Mouse (Mus musculus): ENCODE results near the gene Arrdc5. TPM values are rescaled to one million over a fixed set of nuclear protein-coding genes. Genes with fewer than 3 reads are reported as not detected.
A peak's percentile ranks its signal among the peaks of the same experiment; 100 is the strongest.

Arrdc5 gene
- polyA plus RNA-seq, 1 experiment from 2014 or later = not detected

GRCm38 (mm10) chr17:56287830-56288229, 12.3 kb downstream of the Arrdc5 start:
- Histone ChIP-seq H3K4me3 (no peak overlapping the region), H3K27me3 (no peaks in the 10 kb centered on the region), H3K27ac (no peak overlapping the region), H3K9ac (no peak overlapping the region), H3K36me3 (ENCODE audit: poor library complexity, severe bottlenecking) (no peaks in the 10 kb centered on the region), H3K4me1 (peaks cover 37% of the 10 kb centered on the region), H3K9me3 (replicated peaks) (no peaks in the 10 kb centered on the region), H3K4me2 (no peak overlapping the region)
- ATAC-seq = no peak
- WGBS = 54% methylated on average over 3 of the region's 3 CpGs

GRCm38 (mm10) chr17:56285995-56286394, 14.1 kb downstream of the Arrdc5 start:
- Histone ChIP-seq H3K4me2 (no peak overlapping the region), H3K4me3 (no peak overlapping the region), H3K27ac (no peak overlapping the region), H3K36me3 (ENCODE audit: poor library complexity, severe bottlenecking) (0 out of 2 replicates have a peak, but pooled peaks cover 5% of the 10 kb centered on the region), H3K9ac (no peak overlapping the region), H3K27me3 (no peaks in the 10 kb centered on the region), H3K4me1 (peaks cover 33% of the 10 kb centered on the region), H3K9me3 (replicated peaks) (no peaks in the 10 kb centered on the region)
- ATAC-seq = no peak
- WGBS = 95% methylated on average over 11 of the region's 11 CpGs

GRCm38 (mm10) chr17:56283316-56283715, 16.8 kb downstream of the Arrdc5 start:
- no peak overlapping the region for H3K4me2 ChIP-seq
- peaks cover 8% of the 10 kb centered on the region for H3K4me1 ChIP-seq
- H3K9me3 ChIP-seq (replicated peaks) = no peaks in the 10 kb centered on the region
- no peak overlapping the region for H3K27ac ChIP-seq
- no peak overlapping the region for H3K4me3 ChIP-seq
- no peaks in the 10 kb centered on the region for H3K27me3 ChIP-seq
- WGBS = 92% methylated on average over 8 of the region's 8 CpGs
- no peak overlapping the region for H3K9ac ChIP-seq
- 0 out of 2 replicates have a peak, but pooled peaks cover 5% of the 10 kb centered on the region for H3K36me3 ChIP-seq (ENCODE audit: poor library complexity, severe bottlenecking)
- ATAC-seq = no peak

- H3K9me3 ChIP-seq (replicated peaks) = no peaks in the 10 kb centered on the region
- peaks cover 3% of the 10 kb centered on the region for H3K4me1 ChIP-seq
- no peak overlapping the region for H3K4me3 ChIP-seq
- no peak for ATAC-seq
- no peaks in the 10 kb centered on the region for H3K27me3 ChIP-seq
- WGBS = 83% methylated on average over 4 of the region's 4 CpGs
- H3K27ac ChIP-seq = no peak overlapping the region
- H3K9ac ChIP-seq = no peak overlapping the region
- 0 out of 2 replicates have a peak, but pooled peaks cover 5% of the 10 kb centered on the region for H3K36me3 ChIP-seq (ENCODE audit: poor library complexity, severe bottlenecking)
- no peak overlapping the region for H3K4me2 ChIP-seq
Measured at GRCm38 (mm10) chr17:56282802-56283201, 17.3 kb downstream of the Arrdc5 start.

- Histone ChIP-seq H3K4me1 (peaks cover 11% of the 10 kb centered on the region), H3K27me3 (no peaks in the 10 kb centered on the region), H3K9me3 (replicated peaks) (no peaks in the 10 kb centered on the region), H3K27ac (no peak overlapping the region), H3K4me3 (no peak overlapping the region), H3K36me3 (ENCODE audit: poor library complexity, severe bottlenecking) (0 out of 2 replicates have a peak, but pooled peaks cover 5% of the 10 kb centered on the region), H3K4me2 (no peak overlapping the region), H3K9ac (no peak overlapping the region)
- WGBS = 90% methylated on average over 12 of the region's 12 CpGs
- ATAC-seq = no peak
Measured at GRCm38 (mm10) chr17:56281193-56281592, 18.9 kb downstream of the Arrdc5 start.

- 0 out of 2 replicates have a peak, but pooled peaks cover 5% of the 10 kb centered on the region for H3K36me3 ChIP-seq (ENCODE audit: poor library complexity, severe bottlenecking)
- H3K4me3 ChIP-seq = no peak overlapping the region
- H3K4me1 ChIP-seq = peaks cover 14% of the 10 kb centered on the region
- no peak overlapping the region for H3K27ac ChIP-seq
- 90% methylated on average over 12 of the region's 12 CpGs for WGBS
- no peak overlapping the region for H3K4me2 ChIP-seq
- no peak for ATAC-seq
- no peaks in the 10 kb centered on the region for H3K27me3 ChIP-seq
- H3K9me3 ChIP-seq (replicated peaks) = no peaks in the 10 kb centered on the region
- no peak overlapping the region for H3K9ac ChIP-seq
Measured at GRCm38 (mm10) chr17:56279481-56280155, 20.5 kb downstream of the Arrdc5 start.

- 97% methylated on average over 5 of the region's 5 CpGs for WGBS
- no peaks in the 10 kb centered on the region for H3K27me3 ChIP-seq
- H3K9ac ChIP-seq = no peak overlapping the region
- ATAC-seq = no peak
- no peak overlapping the region for H3K4me3 ChIP-seq
- 0 out of 2 replicates have a peak, but pooled peaks cover 5% of the 10 kb centered on the region for H3K36me3 ChIP-seq (ENCODE audit: poor library complexity, severe bottlenecking)
- peaks cover 14% of the 10 kb centered on the region for H3K4me1 ChIP-seq
- H3K27ac ChIP-seq = no peak overlapping the region
- H3K4me2 ChIP-seq = no peak overlapping the region
- no peaks in the 10 kb centered on the region for H3K9me3 ChIP-seq (replicated peaks)
Measured at GRCm38 (mm10) chr17:56278340-56278739, 21.7 kb downstream of the Arrdc5 start.

GRCm38 (mm10) chr17:56277567-56277893, 22.6 kb downstream of the Arrdc5 start:
- 50% methylated on average over 2 of the region's 2 CpGs for WGBS
- no peak for ATAC-seq
- Histone ChIP-seq H3K36me3 (ENCODE audit: poor library complexity, severe bottlenecking) (0 out of 2 replicates have a peak, but pooled peaks cover 5% of the 10 kb centered on the region), H3K4me2 (peak overlapping the region; percentile 63; the same call in 1 of the 2 replicates), H3K4me3 (no peak overlapping the region), H3K27ac (no peak overlapping the region), H3K9me3 (replicated peaks) (no peaks in the 10 kb centered on the region), H3K4me1 (peaks cover 14% of the 10 kb centered on the region), H3K27me3 (no peaks in the 10 kb centered on the region), H3K9ac (no peak overlapping the region)

GRCm38 (mm10) chr17:56276643-56277566, 23.2 kb downstream of the Arrdc5 start, which contains the start of gene Ticam1:
Gene Ticam1 (minus strand): TSS chr17:56276786.
- no peaks in the 10 kb centered on the region for H3K9me3 ChIP-seq (replicated peaks)
- ATAC-seq = peak; percentile 80
- H3K9ac ChIP-seq = peak within 1 kb of the TSS; percentile 66
- peaks cover 14% of the 10 kb centered on the region for H3K4me1 ChIP-seq
- H3K36me3 ChIP-seq (ENCODE audit: poor library complexity, severe bottlenecking) = 0 out of 2 replicates have a peak, but pooled peaks cover 5% of the 10 kb centered on the region
- H3K4me2 ChIP-seq = peak within 1 kb of the TSS; percentile 63
- peak within 1 kb of the TSS; percentile 32 for H3K27ac ChIP-seq
- peak within 1 kb of the TSS; percentile 46 for H3K4me3 ChIP-seq
- 8% methylated on average over 17 of the region's 21 CpGs for WGBS
- no peaks in the 10 kb centered on the region for H3K27me3 ChIP-seq

GRCm38 (mm10) chr17:56275842-56276480, 24.1 kb downstream of the Arrdc5 start:
- Histone ChIP-seq H3K4me3 (peak overlapping the region; percentile 46), H3K9me3 (replicated peaks) (no peaks in the 10 kb centered on the region), H3K4me2 (peak overlapping the region; percentile 63), H3K4me1 (peaks cover 14% of the 10 kb centered on the region), H3K27ac (no peak overlapping the region), H3K36me3 (ENCODE audit: poor library complexity, severe bottlenecking) (peaks cover 7% of the 10 kb centered on the region; the same call in 1 of the 2 replicates), H3K9ac (peak overlapping the region; percentile 66), H3K27me3 (no peaks in the 10 kb centered on the region)
- WGBS = 32% methylated on average over 5 of the region's 5 CpGs
- no peak for ATAC-seq

GRCm38 (mm10) chr17:56273986-56274385, 26.1 kb downstream of the Arrdc5 start:
- H3K9me3 ChIP-seq (replicated peaks) = no peaks in the 10 kb centered on the region
- no peak for ATAC-seq
- H3K4me1 ChIP-seq = peaks cover 20% of the 10 kb centered on the region
- no peak overlapping the region for H3K27ac ChIP-seq
- no peak overlapping the region for H3K4me3 ChIP-seq
- WGBS = 88% methylated on average over 5 of the region's 5 CpGs
- H3K27me3 ChIP-seq = no peaks in the 10 kb centered on the region
- no peak overlapping the region for H3K9ac ChIP-seq
- H3K36me3 ChIP-seq (ENCODE audit: poor library complexity, severe bottlenecking) = peaks cover 7% of the 10 kb centered on the region; the same call in 1 of the 2 replicates
- H3K4me2 ChIP-seq = no peak overlapping the region
